Mouse (Mus musculus): ENCODE results near the gene Rgs6.

DNA sequence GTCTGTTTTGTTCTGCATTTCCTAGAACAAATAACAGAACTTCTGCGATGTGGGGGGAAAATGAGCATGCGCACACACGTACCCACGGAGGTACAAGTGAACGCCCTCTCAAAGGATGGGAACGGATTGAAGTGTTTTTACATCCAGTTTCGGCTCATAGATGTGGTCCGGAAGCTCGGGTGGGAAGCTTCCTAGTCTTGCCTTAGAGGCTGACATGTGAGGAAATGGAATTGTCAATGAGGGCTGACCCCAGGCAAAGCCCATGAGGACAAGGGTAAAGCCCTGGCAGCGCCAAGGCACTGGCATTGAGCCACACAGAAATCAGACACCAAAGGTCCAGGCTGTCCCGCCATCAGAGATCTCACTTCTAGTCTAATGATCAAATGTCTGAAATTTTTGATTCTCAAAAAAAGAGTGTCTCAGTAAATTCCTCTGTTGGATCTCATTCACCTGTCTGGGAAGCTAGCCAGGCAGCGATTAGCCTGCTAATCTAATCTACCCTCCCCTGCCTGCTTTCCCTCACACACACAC is 457.0 kb downstream of the Rgs6 start:
- TF ChIP-seq POLR2A (IDR thresholded peaks at IDR 0.05; ENCODE audit: borderline replicate concordance, extremely low read depth, low read depth, low read length) = no peak
- TF ChIP-seq CTCF (IDR thresholded peaks at IDR 0.05; ENCODE audit: insufficient read depth, low read length) = no peak
